Mouse (Mus musculus): Measurements from ENCODE around the gene Jak1. TPM values are rescaled to one million over a fixed set of nuclear protein-coding genes. Genes with fewer than 3 reads are reported as not detected.

The Jak1 gene
- polyA plus RNA-seq, 1 experiment: 50.2 TPM

DNA sequence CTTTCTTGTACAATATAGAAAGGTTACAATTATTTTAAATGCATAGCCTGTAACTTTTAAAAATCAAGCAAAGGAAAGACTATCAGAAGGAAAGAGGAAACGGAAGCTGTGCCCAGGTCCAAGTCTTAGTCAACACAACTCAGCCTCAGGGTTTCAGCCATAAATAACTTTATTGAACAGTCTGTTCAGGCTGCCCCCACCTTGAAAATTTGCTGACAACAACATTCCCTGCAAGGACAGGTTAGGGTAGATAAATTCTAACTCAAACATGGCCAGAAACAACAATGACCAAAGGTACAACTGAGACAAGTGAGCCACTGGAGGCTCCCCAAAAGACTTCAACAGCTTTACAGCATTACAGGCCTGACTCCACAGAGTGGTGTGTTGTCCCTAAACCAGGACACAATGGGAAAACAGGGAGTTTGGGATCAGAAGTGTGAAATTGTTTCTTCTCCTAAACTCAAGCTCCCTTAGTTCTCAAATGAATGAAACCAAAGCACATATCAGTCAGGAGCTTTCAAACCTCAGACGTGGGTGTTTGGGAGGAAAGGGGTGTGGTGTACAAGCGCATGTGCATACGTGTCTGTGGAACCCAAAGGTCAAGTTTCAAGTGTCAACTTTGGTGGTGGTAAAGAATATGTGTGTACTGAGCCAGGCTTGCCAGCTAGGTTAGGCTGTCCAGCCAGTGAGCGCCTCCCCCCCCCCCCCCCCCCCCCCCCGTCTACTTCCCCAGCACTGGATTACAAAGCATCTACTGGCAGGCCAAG lies 14.9 kb downstream of the Jak1 start:
- TF ChIP-seq CTCF (IDR thresholded peaks at IDR 0.05; ENCODE audit: borderline replicate concordance, extremely low read depth, insufficient read depth, insufficient read length) (no peak), POLR2A (IDR thresholded peaks at IDR 0.05; ENCODE audit: borderline replicate concordance, extremely low read depth, insufficient read depth, insufficient read length, poor library complexity, severe bottlenecking) (no peak)
- DNase-seq (ENCODE audit: low read depth): no peak

DNA sequence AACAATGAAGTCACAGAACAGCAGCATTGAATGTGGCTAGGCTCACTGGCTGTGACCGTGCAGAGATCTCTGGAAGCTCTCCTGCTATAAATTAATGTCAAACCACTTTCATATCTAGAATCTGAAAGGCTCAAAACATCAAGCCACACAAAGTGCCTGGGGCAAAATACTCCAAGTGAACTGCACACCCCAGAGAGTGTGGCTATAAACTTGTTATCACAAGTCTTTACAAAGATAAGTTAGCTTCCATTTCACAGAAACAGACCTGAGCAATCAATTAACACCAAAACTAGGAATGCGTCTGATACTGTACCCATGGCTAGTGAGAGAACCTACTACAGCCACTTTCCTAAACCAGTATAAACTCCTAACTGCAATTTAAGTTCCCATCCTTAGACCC lies 17.7 kb downstream of the Jak1 start:
- no peak for DNase-seq (ENCODE audit: low read depth)
- TF ChIP-seq CTCF (IDR thresholded peaks at IDR 0.05; ENCODE audit: borderline replicate concordance, extremely low read depth, insufficient read depth, insufficient read length) (no peak), POLR2A (IDR thresholded peaks at IDR 0.05; ENCODE audit: borderline replicate concordance, extremely low read depth, insufficient read depth, insufficient read length, poor library complexity, severe bottlenecking) (no peak)

DNA sequence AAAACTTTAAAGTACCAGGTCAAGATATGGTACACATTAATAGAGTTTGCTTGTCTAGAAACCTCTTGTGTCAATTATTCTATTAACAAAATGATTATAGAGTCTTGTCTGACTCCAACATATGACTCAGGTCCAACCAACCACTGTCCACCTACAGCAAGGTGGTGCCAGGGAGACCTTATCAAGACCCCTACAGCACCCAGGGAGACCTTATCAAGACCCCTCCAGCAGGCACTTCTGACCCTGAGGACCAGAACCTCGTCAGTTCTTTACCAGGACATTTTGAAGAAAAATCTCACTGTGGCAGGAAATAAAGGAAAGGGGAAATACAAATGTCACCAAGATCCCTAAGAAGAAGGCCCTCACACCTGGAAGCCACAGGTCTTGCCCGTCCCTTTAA lies 18.5 kb downstream of the Jak1 start:
- TF ChIP-seq CTCF (IDR thresholded peaks at IDR 0.05; ENCODE audit: borderline replicate concordance, extremely low read depth, insufficient read depth, insufficient read length) (no peak), POLR2A (IDR thresholded peaks at IDR 0.05; ENCODE audit: borderline replicate concordance, extremely low read depth, insufficient read depth, insufficient read length, poor library complexity, severe bottlenecking) (no peak)
- no peak for DNase-seq (ENCODE audit: low read depth)

DNA sequence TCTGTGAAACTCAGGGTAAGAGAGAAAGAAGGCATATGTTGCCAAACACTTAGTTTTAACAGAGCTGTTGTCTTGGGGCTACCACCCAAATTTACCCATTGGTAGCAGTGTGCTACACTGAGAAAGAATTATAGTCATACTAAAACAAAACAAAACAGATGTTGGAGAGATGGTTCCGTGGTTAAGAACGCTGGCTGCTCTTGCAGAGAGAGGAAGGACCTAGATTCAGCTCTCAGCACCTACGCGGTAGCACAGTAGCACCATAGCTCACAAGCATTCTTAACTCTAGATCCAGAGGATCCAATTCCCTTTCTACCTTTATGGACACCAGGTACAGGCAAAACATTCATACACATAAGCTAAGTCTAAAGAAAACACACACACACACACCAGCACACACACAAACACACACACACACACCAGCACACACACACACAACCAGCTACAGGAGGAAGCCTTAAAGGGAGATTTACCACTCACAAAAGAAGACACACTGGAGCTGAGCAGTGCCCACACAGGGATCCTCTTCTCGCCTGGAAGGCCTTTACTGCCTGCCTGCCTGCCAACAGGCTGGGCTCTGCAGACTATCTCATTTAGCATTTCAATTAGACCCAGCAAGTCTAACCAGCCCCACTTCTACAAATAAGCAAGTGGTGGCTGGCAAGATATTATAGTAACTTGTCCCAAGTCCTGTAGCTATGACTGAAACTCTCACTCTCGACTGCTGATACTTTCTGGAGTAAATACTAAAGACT lies 20.6 kb downstream of the Jak1 start:
- DNase-seq (ENCODE audit: low read depth): peak; percentile 22
- TF ChIP-seq CTCF (IDR thresholded peaks at IDR 0.05; ENCODE audit: borderline replicate concordance, extremely low read depth, insufficient read depth, insufficient read length): no peak
- no peak for TF ChIP-seq POLR2A (IDR thresholded peaks at IDR 0.05; ENCODE audit: borderline replicate concordance, extremely low read depth, insufficient read depth, insufficient read length, poor library complexity, severe bottlenecking)

DNA sequence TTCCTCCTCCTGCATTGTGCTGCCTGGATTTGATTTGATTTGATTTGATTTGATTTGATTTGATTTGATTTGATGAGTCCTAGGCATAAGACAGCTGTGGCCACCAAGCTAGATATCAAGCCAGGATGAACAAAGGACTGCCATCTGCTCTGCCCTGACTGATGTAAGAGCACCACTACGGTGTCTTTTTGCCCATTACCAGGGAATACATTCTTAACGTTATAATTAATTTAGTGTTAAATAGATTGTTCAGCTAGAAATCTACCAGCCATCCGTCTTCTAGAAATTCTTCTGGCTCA lies 24.3 kb downstream of the Jak1 start:
- DNase-seq (ENCODE audit: low read depth): peak; percentile 14
- TF ChIP-seq POLR2A (IDR thresholded peaks at IDR 0.05; ENCODE audit: borderline replicate concordance, extremely low read depth, insufficient read depth, insufficient read length, poor library complexity, severe bottlenecking): no peak
- no peak for TF ChIP-seq CTCF (IDR thresholded peaks at IDR 0.05; ENCODE audit: borderline replicate concordance, extremely low read depth, insufficient read depth, insufficient read length)

DNA sequence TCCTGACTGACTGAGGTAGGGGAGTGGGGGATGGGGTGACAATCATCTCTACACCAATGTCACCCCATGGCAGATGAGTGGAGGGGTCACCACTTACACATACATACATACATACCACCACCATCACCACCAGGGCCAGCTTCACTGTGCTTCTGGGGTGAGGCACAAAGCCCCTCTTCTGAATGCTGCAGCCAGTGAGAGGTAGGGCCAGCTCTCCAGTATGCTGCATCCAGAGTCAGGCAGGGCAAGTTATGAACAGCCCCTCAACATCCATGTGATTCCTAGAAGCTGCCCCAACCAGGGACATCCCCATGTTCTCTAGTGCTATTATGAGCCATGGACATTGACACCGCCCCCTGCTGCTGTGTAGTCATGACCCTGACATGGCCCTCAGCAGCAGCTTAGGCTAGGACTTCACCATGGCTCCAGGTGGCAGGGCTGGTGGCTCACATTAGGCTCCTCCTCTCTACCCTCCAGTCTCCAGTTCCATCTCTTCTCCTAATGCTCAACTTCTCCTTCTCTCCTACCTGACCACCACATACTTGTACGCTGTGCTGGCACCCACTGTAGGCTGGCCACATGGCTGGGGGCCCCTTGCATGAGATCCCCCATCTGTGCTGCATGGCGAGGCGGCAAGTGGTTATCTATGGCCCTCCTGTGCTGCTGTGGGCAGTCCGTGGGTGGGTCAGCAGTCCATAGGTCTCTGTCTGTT lies 24.8 kb downstream of the Jak1 start:
- no peak for DNase-seq (ENCODE audit: low read depth)
- TF ChIP-seq POLR2A (IDR thresholded peaks at IDR 0.05; ENCODE audit: borderline replicate concordance, extremely low read depth, insufficient read depth, insufficient read length, poor library complexity, severe bottlenecking) (no peak), CTCF (IDR thresholded peaks at IDR 0.05; ENCODE audit: borderline replicate concordance, extremely low read depth, insufficient read depth, insufficient read length) (no peak)

DNA sequence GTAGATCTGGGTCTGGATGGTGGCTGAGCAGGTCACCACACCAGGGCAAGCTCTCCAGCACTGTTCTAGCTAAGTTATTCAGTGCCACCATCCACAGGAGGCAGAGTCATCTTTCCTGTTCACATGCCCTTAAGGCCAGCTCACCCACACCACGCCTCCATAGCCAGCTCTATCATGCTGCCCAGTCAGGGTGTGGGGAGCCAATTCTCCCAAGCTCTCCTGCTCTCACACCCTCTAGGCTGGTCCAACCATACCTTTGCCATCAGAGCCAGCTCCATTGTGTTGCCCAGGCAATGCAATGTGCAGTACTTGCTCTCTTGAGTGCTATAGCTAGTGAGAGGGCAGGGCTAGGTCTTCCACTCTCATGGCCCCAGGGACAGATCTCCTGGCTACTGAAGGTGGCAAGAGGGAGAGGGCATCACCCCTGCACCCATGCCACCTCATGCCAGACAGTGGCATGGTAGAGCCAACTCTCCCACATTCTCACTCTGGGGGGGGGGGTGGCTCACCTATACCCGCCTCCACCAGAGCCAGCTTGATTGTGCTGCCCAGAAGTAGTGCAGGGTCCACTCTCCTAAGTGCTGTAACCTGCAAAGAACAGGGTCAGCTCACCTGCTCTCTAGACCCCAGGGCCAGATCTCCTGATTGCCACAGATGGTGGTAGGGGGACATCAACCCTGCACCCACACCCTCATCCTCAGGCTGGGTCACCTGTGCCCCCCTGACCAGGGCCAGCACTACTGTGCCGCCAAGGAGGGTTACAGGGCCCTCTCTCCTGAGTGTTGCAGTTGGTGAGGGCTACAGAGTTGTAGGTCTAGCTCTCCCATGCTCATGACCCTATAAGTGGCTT lies 25.5 kb downstream of the Jak1 start:
- no peak for TF ChIP-seq CTCF (IDR thresholded peaks at IDR 0.05; ENCODE audit: borderline replicate concordance, extremely low read depth, insufficient read depth, insufficient read length)
- TF ChIP-seq POLR2A (IDR thresholded peaks at IDR 0.05; ENCODE audit: borderline replicate concordance, extremely low read depth, insufficient read depth, insufficient read length, poor library complexity, severe bottlenecking): no peak
- DNase-seq (ENCODE audit: low read depth): no peak

DNA sequence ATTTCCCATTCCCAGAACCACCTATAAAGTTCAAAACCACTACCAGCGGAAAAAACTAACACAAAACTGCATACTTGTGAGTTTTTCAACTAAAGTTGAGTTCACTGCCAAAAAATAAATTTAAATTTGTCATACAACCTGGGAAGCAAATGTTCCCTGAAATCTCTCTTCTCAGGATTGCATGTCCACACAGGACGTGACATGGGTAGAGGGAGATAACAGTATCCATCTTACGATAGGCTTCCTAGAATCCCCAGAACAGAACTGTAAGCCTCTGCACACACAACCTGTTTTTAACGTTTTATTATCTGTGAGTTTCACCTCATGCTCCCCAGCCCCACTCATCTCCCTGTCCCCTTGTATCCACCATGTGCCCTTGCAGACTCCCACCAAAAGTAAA lies 26.5 kb downstream of the Jak1 start:
- TF ChIP-seq POLR2A (IDR thresholded peaks at IDR 0.05; ENCODE audit: borderline replicate concordance, extremely low read depth, insufficient read depth, insufficient read length, poor library complexity, severe bottlenecking): no peak
- no peak for TF ChIP-seq CTCF (IDR thresholded peaks at IDR 0.05; ENCODE audit: borderline replicate concordance, extremely low read depth, insufficient read depth, insufficient read length)
- no peak for DNase-seq (ENCODE audit: low read depth)

DNA sequence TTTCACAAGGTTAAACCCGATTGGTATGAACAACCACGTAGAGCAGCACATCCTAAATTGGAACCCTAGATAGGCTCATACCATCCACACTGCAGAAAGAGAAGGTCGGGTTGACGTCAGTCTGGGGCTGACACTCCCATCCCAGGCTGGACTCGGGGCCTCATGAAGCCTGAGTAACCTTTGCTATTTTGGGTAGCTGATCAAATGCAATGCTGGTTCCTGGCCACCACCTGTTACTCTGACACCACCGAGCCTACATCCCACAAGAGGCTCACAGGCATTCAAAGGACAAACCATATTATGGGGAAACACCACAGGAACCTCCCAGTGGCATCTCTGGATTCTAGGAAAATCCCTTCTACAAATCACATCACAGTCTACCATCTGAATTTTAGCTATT lies 28.3 kb downstream of the Jak1 start:
- TF ChIP-seq CTCF (IDR thresholded peaks at IDR 0.05; ENCODE audit: borderline replicate concordance, extremely low read depth, insufficient read depth, insufficient read length) (no peak), POLR2A (IDR thresholded peaks at IDR 0.05; ENCODE audit: borderline replicate concordance, extremely low read depth, insufficient read depth, insufficient read length, poor library complexity, severe bottlenecking) (no peak)
- no peak for DNase-seq (ENCODE audit: low read depth)

DNA sequence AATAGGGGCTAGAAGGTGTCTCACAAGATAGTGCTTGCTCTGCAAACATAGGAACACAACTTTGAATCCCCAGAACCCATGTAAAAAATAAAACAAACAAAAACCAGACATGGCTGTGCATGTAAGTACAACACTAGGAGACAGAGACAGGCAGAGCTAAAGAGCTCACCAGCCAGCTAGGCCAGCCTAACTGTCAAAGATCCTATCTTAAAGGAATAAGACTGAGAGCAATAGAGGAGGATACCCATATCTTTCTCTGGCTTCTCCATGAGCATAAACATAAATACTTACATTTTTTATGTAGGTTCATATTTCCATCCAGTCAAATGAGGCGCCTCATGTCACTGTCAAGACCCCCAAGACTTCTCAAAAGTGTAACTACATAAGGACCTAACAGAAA lies 29.1 kb downstream of the Jak1 start:
- DNase-seq (ENCODE audit: low read depth): no peak
- TF ChIP-seq CTCF (IDR thresholded peaks at IDR 0.05; ENCODE audit: borderline replicate concordance, extremely low read depth, insufficient read depth, insufficient read length) (no peak), POLR2A (IDR thresholded peaks at IDR 0.05; ENCODE audit: borderline replicate concordance, extremely low read depth, insufficient read depth, insufficient read length, poor library complexity, severe bottlenecking) (no peak)

DNA sequence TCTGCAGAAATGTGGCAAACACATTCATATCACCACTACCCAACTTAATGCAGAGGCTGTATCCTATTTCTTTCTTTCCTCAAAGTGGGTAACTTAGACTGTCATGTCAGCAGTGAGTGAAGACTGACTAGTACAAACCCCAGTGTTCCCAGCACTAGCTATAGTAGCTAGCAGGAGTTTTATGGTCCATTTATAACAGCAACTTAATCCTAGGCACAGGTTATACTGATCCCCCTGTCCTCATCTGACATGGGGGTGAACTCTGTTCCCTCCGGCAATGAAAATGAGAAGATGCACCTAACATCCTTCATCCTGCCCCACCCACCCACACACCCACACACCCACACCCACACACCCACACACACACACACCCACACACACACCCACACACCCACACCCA lies 30.3 kb downstream of the Jak1 start:
- TF ChIP-seq POLR2A (IDR thresholded peaks at IDR 0.05; ENCODE audit: borderline replicate concordance, extremely low read depth, insufficient read depth, insufficient read length, poor library complexity, severe bottlenecking): no peak
- no peak for TF ChIP-seq CTCF (IDR thresholded peaks at IDR 0.05; ENCODE audit: borderline replicate concordance, extremely low read depth, insufficient read depth, insufficient read length)
- DNase-seq (ENCODE audit: low read depth): no peak

Measured in brain, embryonic 14.5 days (tissue).